Mouse (Mus musculus): ENCODE measurements at regions not wholly inside any gene's neighbourhood (a gene's known extent, or its start where the extent isn't known, plus 50 kb on each side); places are given as distances from the start of the nearest gene placed in this dataset.
A peak's percentile ranks its signal among the peaks of the same experiment; 100 is the strongest.

DNA sequence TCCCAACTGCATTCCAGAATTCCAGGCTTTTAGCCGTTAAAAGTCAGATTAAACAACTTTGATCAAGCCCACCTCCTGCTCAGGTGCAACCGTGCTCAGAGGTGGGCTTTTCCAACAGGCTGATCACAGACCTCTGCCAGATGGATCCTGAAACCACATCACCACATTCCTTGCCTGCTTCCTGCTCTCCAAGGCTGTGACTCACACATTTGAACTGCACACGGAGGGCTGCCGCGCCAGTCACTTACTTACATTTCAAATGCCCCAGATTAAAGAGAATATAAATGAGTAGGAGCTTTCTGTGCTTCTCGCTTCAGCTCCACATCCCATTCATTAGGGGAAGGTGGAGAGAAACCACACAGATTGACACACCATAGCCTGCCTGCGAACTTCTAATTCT, 367.6 kb downstream of the Rpl36a-ps1 start:
- peak overlapping the region; percentile 82 for H3K27ac ChIP-seq (ENCODE audit: insufficient read depth, low read length)
- TF ChIP-seq CTCF (IDR thresholded peaks at IDR 0.05; ENCODE audit: borderline replicate concordance, insufficient read depth, low read length) (no peak), POLR2A (IDR thresholded peaks at IDR 0.05; ENCODE audit: low read depth, low read length) (no peak)
- no peak overlapping the region for H3K4me3 ChIP-seq (ENCODE audit: insufficient read depth, low read length)
- H3K4me1 ChIP-seq (ENCODE audit: control insufficient read depth, insufficient read depth, low read length) = 0 out of 2 replicates have a peak, but pooled peaks cover 7% of the 10 kb centered on the region

DNA sequence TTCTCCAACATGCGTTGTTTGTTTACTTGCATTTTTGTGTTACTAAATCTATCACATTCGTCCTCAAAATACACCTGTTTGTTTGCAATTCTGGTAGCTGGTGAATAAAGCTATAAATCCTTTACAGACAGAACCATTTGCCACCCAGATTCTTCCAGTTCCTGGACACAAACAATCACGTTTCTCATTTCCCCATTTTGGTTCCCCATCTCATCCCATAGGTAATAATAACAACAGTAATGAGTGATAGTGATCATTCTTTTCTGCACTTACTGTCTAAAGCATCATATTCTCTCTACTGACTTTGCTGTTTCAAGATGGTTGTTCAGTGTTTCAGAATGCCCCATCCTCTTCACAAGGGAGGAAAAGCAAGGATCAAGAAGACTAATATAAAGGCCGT, 368.3 kb downstream of the Rpl36a-ps1 start:
- Histone ChIP-seq H3K4me1 (ENCODE audit: control insufficient read depth, insufficient read depth, low read length) (0 out of 2 replicates have a peak, but pooled peaks cover 7% of the 10 kb centered on the region), H3K27ac (ENCODE audit: insufficient read depth, low read length) (peak overlapping the region; percentile 82; the same call in 1 of the 2 replicates), H3K4me3 (ENCODE audit: insufficient read depth, low read length) (no peak overlapping the region)
- TF ChIP-seq CTCF (IDR thresholded peaks at IDR 0.05; ENCODE audit: borderline replicate concordance, insufficient read depth, low read length) (no peak), POLR2A (IDR thresholded peaks at IDR 0.05; ENCODE audit: low read depth, low read length) (no peak)

DNA sequence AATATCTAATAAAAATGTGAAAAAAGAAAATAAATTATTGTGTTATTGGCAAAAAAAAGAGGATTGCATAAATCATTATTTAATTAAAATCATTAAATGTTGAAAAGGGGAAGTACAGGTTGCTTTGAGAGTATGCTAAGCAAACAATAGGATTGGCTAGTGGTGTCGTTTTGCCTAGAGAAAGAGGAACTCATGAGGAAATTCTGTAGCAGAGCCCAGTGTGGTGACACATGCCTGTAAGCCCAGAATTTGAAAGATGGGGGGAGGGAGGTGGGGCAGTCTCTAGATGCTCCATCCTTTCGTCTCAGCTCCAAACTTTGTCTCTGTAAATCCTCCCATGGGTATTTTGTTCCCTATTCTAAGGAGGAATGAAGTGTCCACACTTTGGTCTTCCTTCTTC, 388.3 kb downstream of the Rpl36a-ps1 start:
- Histone ChIP-seq H3K27ac (ENCODE audit: insufficient read depth, low read length) (no peak overlapping the region), H3K4me1 (ENCODE audit: control insufficient read depth, insufficient read depth, low read length) (no peaks in the 10 kb centered on the region), H3K4me3 (ENCODE audit: insufficient read depth, low read length) (no peak overlapping the region)
- TF ChIP-seq POLR2A (IDR thresholded peaks at IDR 0.05; ENCODE audit: low read depth, low read length) = no peak
- TF ChIP-seq CTCF (IDR thresholded peaks at IDR 0.05; ENCODE audit: borderline replicate concordance, insufficient read depth, low read length) = no peak

DNA sequence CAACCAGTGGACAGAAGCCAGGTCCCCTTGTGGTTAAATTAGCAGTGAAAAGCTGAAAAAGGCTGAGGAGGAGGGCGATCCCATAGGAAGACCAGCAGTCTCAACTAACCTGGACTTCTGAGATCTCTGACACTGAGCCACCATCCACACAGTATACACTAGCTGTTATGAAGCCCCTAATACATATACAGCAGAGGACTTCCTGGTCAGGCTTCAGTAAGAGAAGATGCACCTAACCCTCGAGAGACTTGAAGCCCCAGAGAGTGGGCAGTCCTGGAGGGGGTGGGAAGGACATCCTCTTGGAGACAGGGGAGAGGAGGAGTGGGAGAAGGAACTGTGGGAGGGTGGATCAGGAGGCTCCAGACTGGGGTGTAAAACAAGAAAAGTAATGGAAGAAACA, 397.9 kb downstream of the Rpl36a-ps1 start:
- Histone ChIP-seq H3K27ac (ENCODE audit: insufficient read depth, low read length) (no peak overlapping the region), H3K4me3 (ENCODE audit: insufficient read depth, low read length) (no peak overlapping the region), H3K4me1 (ENCODE audit: control insufficient read depth, insufficient read depth, low read length) (no peaks in the 10 kb centered on the region)
- TF ChIP-seq CTCF (IDR thresholded peaks at IDR 0.05; ENCODE audit: borderline replicate concordance, insufficient read depth, low read length) (no peak), POLR2A (IDR thresholded peaks at IDR 0.05; ENCODE audit: low read depth, low read length) (no peak)

DNA sequence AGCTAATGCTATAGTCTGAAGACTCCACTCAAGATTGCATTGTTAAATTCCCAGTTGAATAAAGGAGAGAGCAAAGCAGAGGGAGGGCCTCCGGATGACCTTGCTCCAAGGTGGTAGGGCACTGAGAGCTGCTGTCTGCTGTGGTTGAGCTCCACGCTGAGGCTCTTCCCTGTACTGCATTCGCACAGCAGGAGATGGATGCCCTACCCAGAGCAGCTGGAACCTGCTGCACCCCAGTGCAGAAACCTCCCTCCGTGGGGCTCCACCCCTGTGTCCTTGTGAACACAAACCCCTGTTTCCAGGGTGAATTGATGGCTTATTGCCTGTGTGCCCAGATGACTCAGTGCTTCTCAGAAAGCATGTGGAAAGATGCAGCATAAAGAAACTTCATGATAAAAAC, 404.3 kb downstream of the Rpl36a-ps1 start:
- TF ChIP-seq CTCF (IDR thresholded peaks at IDR 0.05; ENCODE audit: borderline replicate concordance, insufficient read depth, low read length) (peak; percentile 86), POLR2A (IDR thresholded peaks at IDR 0.05; ENCODE audit: low read depth, low read length) (no peak)
- H3K4me1 ChIP-seq (ENCODE audit: control insufficient read depth, insufficient read depth, low read length) = no peaks in the 10 kb centered on the region
- no peak overlapping the region for H3K27ac ChIP-seq (ENCODE audit: insufficient read depth, low read length)
- H3K4me3 ChIP-seq (ENCODE audit: insufficient read depth, low read length) = no peak overlapping the region

DNA sequence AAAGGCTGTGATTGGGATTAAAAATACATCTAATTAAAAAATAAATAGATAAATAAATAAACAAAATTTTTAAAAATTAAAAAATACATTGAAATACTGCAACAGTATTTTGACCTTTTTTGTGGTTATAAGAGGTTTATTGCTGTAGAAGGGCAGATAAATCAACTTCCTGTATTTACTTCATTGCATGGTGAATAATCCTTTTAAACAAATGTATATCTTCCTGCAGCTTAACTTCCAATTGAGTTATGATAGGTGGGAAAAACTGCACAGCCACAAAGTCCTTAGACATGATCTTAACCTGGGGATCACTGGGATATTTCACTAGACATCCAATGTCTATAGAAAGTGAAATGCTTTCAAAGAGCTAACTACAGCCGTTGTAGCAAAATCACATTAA, 402.1 kb upstream of the Dach1 start:
- TF ChIP-seq POLR2A (IDR thresholded peaks at IDR 0.05; ENCODE audit: low read depth, low read length) (no peak), CTCF (IDR thresholded peaks at IDR 0.05; ENCODE audit: borderline replicate concordance, insufficient read depth, low read length) (no peak)
- no peaks in the 10 kb centered on the region for H3K4me1 ChIP-seq (ENCODE audit: control insufficient read depth, insufficient read depth, low read length)

DNA sequence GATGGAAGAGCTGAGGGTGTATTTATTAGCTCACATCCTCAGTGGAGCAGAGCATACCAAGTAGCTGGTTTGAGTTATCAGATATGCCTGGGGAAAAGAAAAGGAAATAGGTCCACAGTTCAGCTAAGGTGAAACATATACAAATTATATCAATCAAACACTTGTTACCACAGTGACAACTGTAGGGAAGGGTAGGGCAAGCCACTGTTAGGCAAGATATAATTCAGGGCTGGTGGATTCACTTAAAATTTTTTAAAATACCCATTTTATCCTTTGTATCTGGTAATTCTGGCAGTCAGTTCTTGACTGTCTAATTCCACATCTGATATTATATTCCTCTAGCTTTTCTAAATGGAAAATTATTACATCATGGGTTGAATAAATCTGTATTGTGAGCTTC, 392.4 kb upstream of the Dach1 start:
- Histone ChIP-seq H3K4me1 (ENCODE audit: control insufficient read depth, insufficient read depth, low read length) (no peaks in the 10 kb centered on the region), H3K4me3 (ENCODE audit: insufficient read depth, low read length) (no peak overlapping the region), H3K27ac (ENCODE audit: insufficient read depth, low read length) (no peak overlapping the region)
- TF ChIP-seq POLR2A (IDR thresholded peaks at IDR 0.05; ENCODE audit: low read depth, low read length) (no peak), CTCF (IDR thresholded peaks at IDR 0.05; ENCODE audit: borderline replicate concordance, insufficient read depth, low read length) (no peak)

More for the DNA sequence above, 402.1 kb upstream of the Dach1 start:
- H3K27ac ChIP-seq (ENCODE audit: insufficient read depth, low read length) = no peak overlapping the region
- H3K4me3 ChIP-seq (ENCODE audit: insufficient read depth, low read length) = no peak overlapping the region

DNA sequence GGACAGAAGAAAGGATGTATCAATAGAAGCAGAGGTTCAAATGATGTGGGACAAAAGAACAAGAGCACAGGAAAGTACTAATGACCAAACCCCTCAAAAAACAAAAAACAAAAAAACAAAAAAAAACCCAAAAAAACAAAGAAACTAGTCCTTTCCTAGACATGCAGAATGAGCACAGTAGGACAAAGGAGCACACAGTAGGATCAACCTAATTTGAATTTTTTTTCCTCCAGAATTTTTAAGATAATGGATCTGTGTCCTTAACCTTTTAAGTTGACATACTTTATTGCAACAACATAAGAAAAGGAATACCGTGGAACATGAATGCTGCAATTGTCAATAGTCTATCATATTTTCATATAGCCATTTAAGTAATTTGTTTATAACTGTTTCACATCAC, 370.2 kb upstream of the Dach1 start:
- no peak for TF ChIP-seq POLR2A (IDR thresholded peaks at IDR 0.05; ENCODE audit: low read depth, low read length)
- TF ChIP-seq CTCF (IDR thresholded peaks at IDR 0.05; ENCODE audit: borderline replicate concordance, insufficient read depth, low read length) = no peak
- no peak overlapping the region for H3K4me3 ChIP-seq (ENCODE audit: insufficient read depth, low read length)
- no peaks in the 10 kb centered on the region for H3K4me1 ChIP-seq (ENCODE audit: control insufficient read depth, insufficient read depth, low read length)
- H3K27ac ChIP-seq (ENCODE audit: insufficient read depth, low read length) = no peak overlapping the region

DNA sequence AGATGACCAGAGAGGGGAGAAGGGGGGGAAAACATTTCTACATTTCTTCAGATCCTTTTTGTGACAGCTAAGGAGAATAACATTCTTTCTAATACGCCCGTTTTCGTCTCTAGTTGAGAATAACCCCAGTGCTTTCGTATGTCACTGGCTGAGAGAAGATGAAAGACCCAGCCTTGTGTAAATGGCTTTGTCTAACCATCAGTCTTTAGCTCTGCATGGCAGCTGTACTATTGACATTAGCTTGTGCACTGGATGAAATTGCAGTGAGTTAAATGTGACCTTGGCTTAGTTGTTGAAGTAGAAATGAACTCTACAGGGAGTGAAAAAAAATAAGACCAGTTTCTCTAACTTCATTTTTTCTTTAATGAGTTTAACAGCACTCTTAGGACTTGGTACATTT, 368.7 kb upstream of the Dach1 start:
- TF ChIP-seq CTCF (IDR thresholded peaks at IDR 0.05; ENCODE audit: borderline replicate concordance, insufficient read depth, low read length) = no peak
- no peak for TF ChIP-seq POLR2A (IDR thresholded peaks at IDR 0.05; ENCODE audit: low read depth, low read length)
- Histone ChIP-seq H3K27ac (ENCODE audit: insufficient read depth, low read length) (no peak overlapping the region), H3K4me1 (ENCODE audit: control insufficient read depth, insufficient read depth, low read length) (no peaks in the 10 kb centered on the region), H3K4me3 (ENCODE audit: insufficient read depth, low read length) (no peak overlapping the region)

DNA sequence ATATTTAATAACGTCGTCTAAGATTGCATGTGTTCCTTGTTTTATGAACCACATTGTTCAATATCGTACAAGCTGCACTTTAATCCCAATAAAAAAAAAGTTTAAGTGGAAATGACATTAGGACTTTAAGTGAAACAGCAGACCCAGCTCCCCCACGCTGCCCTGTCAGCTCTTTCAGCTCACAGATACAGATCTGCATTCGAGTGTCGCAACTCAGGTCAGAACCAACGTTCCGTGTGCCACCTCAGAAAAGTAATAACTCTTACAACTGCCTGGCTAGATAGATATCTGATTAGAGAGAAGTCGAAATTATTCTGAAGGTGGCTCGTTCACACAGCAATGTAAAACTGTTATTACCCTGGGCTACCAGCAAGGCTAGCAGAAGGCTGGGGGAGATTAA, 364.0 kb upstream of the Dach1 start:
- Histone ChIP-seq H3K4me1 (ENCODE audit: control insufficient read depth, insufficient read depth, low read length) (no peaks in the 10 kb centered on the region), H3K27ac (ENCODE audit: insufficient read depth, low read length) (no peak overlapping the region), H3K4me3 (ENCODE audit: insufficient read depth, low read length) (no peak overlapping the region)
- TF ChIP-seq CTCF (IDR thresholded peaks at IDR 0.05; ENCODE audit: borderline replicate concordance, insufficient read depth, low read length) = no peak
- TF ChIP-seq POLR2A (IDR thresholded peaks at IDR 0.05; ENCODE audit: low read depth, low read length) = no peak

DNA sequence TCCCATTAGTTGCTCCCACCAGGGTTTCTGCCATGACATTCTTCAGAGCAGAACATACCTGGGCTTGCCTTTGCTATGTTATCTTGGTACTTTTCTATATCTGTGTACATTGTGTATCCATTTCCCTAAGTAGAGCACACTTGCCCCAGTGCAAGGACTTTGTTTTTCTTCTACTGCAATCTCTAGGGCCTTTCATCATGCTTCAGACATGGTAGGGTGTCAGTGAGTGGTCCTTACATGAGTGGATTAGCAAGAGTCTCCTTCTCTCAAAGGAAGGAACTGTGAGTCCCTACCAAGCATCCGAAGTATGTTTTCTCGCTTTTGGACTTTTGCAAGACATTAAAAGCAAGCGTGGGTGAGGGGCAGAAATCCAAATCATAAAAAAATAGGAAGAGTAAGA, 351.4 kb upstream of the Dach1 start:
- Histone ChIP-seq H3K4me3 (ENCODE audit: insufficient read depth, low read length) (no peak overlapping the region), H3K4me1 (ENCODE audit: control insufficient read depth, insufficient read depth, low read length) (no peaks in the 10 kb centered on the region), H3K27ac (ENCODE audit: insufficient read depth, low read length) (no peak overlapping the region)
- no peak for TF ChIP-seq POLR2A (IDR thresholded peaks at IDR 0.05; ENCODE audit: low read depth, low read length)
- no peak for TF ChIP-seq CTCF (IDR thresholded peaks at IDR 0.05; ENCODE audit: borderline replicate concordance, insufficient read depth, low read length)
